9 mouse cellular contexts compared by ENCODE assay signal in genomic region chr2:135328756-135329155, GRCm38 (mm10).
DNase-seq lines count a peak whose midpoint lies in the region; ATAC-seq and TF ChIP-seq lines count a peak whose summit lies in the region.
"Had no signal": no experiment of that assay in that cellular context is flagged by ENCODE, and none has a peak within 500 bp of the region (broad histone marks: within the 10 kb centered on the region; RNA-seq: fewer than 3 reads in every experiment).

No protein-coding gene starts in this region.

- peak; percentile 71 for ATAC-seq in forebrain, embryonic 12.5 days (ENCODE audit: low FRiP score)
- peak; percentile 55; the same call in 1 of the 2 replicates for ATAC-seq in kidney, postnatal 0 days (replicated peaks; ENCODE audit: low FRiP score, low read depth)
- ATAC-seq in midbrain, embryonic 13.5 days, result peak; percentile 74

- H3K9ac ChIP-seq in heart, adult 2 months (ENCODE audit: low read depth, low read length), result no peak overlapping the region
- H3K9ac ChIP-seq in forebrain, embryonic 12.5 days, result no peak overlapping the region
- H3K9ac ChIP-seq in kidney, postnatal 0 days (ENCODE audit: low read depth, low read length), result no peak overlapping the region
- no peak overlapping the region for H3K9ac ChIP-seq in midbrain, embryonic 13.5 days (replicated peaks)
- H3K9ac ChIP-seq: liver, embryonic 15.5 days had no signal

- H3K79me2 ChIP-seq in heart, adult 2 months (replicated peaks; ENCODE audit: control insufficient read depth, insufficient read depth, low read length), result no peaks in the 10 kb centered on the region

- TF ChIP-seq CTCF in heart, adult 2 months (IDR thresholded peaks at IDR 0.05), result peak; percentile 91
- TF ChIP-seq CTCF in kidney, postnatal 0 days (IDR thresholded peaks at IDR 0.05; ENCODE audit: low read depth), result peak; percentile 96

- 0% methylated on average over 2 of the region's 2 CpGs for WGBS in heart, adult 2 months
- 0% methylated on average over 2 of the region's 2 CpGs for WGBS in forebrain, embryonic 12.5 days
- 0% methylated on average over 2 of the region's 2 CpGs for WGBS in kidney, postnatal 0 days
- 0% methylated on average over 2 of the region's 2 CpGs for WGBS in midbrain, embryonic 13.5 days

- peak in 1 of 2 experiments; percentile 7 for DNase-seq in heart, adult 2 months
- DNase-seq in heart, postnatal 25 days (ENCODE audit: low spot score), result no peak
- peak; percentile 8 for DNase-seq in CD4-positive helper T cell, adult 2 months (ENCODE audit: low read depth, low spot score)
- DNase-seq in c-Kit-positive CD71-positive TER-119-negative erythroid progenitor cells, embryonic 14.5 days (ENCODE audit: low read depth), result peak; percentile 11
- DNase-seq in kidney, postnatal 0 days (ENCODE audit: low spot score), result peak; percentile 79
- DNase-seq in urinary bladder, adult 18-20 months (ENCODE audit: low spot score in 2 of 2), result no peak

- no peaks in the 10 kb centered on the region for H3K9me3 ChIP-seq in forebrain, embryonic 12.5 days
- H3K9me3 ChIP-seq in kidney, postnatal 0 days (replicated peaks; ENCODE audit: low read length), result no peaks in the 10 kb centered on the region
- no peaks in the 10 kb centered on the region for H3K9me3 ChIP-seq in midbrain, embryonic 13.5 days
- H3K9me3 ChIP-seq: liver, embryonic 15.5 days had no signal

- intact Hi-C loops in heart, adult 2 months (cut with DNase I), result loop anchor here (2.0 to 10.0 kb wide), 3 partner anchors 324 to 544 kb away; no protein-coding TSS in a partner anchor
- intact Hi-C loops in heart, postnatal 25 days (cut with DNase I), result loop anchor here (1.0 to 10.0 kb wide), 4 partner anchors 324 to 650 kb away; no protein-coding TSS in a partner anchor

- no peak for TF ChIP-seq EP300 in heart, adult 2 months (IDR thresholded peaks at IDR 0.05; ENCODE audit: insufficient read depth, low read depth, low read length)

- H3K4me2 ChIP-seq in forebrain, embryonic 12.5 days, result no peak overlapping the region
- no peak overlapping the region for H3K4me2 ChIP-seq in kidney, postnatal 0 days (ENCODE audit: low read length)
- H3K4me2 ChIP-seq in midbrain, embryonic 13.5 days (replicated peaks), result no peak overlapping the region
- H3K4me2 ChIP-seq: liver, embryonic 15.5 days had no signal

- H3K27me3 ChIP-seq in heart, adult 2 months (ENCODE audit: control insufficient read depth, insufficient read depth, low read length), result no peaks in the 10 kb centered on the region
- peaks cover 5% of the 10 kb centered on the region; the same call in 1 of the 2 replicates for H3K27me3 ChIP-seq in forebrain, embryonic 12.5 days
- H3K27me3 ChIP-seq in kidney, postnatal 0 days (ENCODE audit: insufficient read depth, low read length), result no peaks in the 10 kb centered on the region
- peaks cover 8% of the 10 kb centered on the region for H3K27me3 ChIP-seq in midbrain, embryonic 13.5 days
- H3K27me3 ChIP-seq: liver, embryonic 15.5 days had no signal

- no peak for TF ChIP-seq POLR2A in heart, adult 2 months (IDR thresholded peaks at IDR 0.05; ENCODE audit: insufficient read depth, low read depth, low read length)

- H3K4me1 ChIP-seq in heart, adult 2 months (ENCODE audit: control insufficient read depth, insufficient read depth, low read length), result no peaks in the 10 kb centered on the region; the same call in 1 of the 2 replicates
- H3K4me1 ChIP-seq in forebrain, embryonic 12.5 days, result peaks cover 9% of the 10 kb centered on the region; the same call in 1 of the 2 replicates
- H3K4me1 ChIP-seq in kidney, postnatal 0 days (replicated peaks; ENCODE audit: insufficient read depth, low read length), result 0 out of 2 replicates have a peak, but pooled peaks cover 3% of the 10 kb centered on the region
- peaks cover 9% of the 10 kb centered on the region; the same call in 1 of the 2 replicates for H3K4me1 ChIP-seq in midbrain, embryonic 13.5 days (replicated peaks)
- H3K4me1 ChIP-seq: liver, embryonic 15.5 days had no signal

- no peak overlapping the region for H3K4me3 ChIP-seq in heart, adult 2 months
- H3K4me3 ChIP-seq in forebrain, embryonic 12.5 days (replicated peaks), result no peak overlapping the region
- no peak overlapping the region for H3K4me3 ChIP-seq in kidney, postnatal 0 days (replicated peaks; ENCODE audit: low read depth, low read length)
- H3K4me3 ChIP-seq in midbrain, embryonic 13.5 days (replicated peaks), result no peak overlapping the region
- H3K4me3 ChIP-seq: liver, embryonic 15.5 days had no signal

- H3K36me3 ChIP-seq in heart, adult 2 months (ENCODE audit: control insufficient read depth, insufficient read depth, low read length), result no peaks in the 10 kb centered on the region
- no peaks in the 10 kb centered on the region for H3K36me3 ChIP-seq in forebrain, embryonic 12.5 days (replicated peaks)
- H3K36me3 ChIP-seq in kidney, postnatal 0 days (ENCODE audit: insufficient read depth, low read length), result no peaks in the 10 kb centered on the region
- no peaks in the 10 kb centered on the region for H3K36me3 ChIP-seq in midbrain, embryonic 13.5 days
- H3K36me3 ChIP-seq: liver, embryonic 15.5 days had no signal

- H3K27ac ChIP-seq in heart, adult 2 months, result no peak overlapping the region
- no peak overlapping the region for H3K27ac ChIP-seq in forebrain, embryonic 12.5 days
- no peak overlapping the region for H3K27ac ChIP-seq in kidney, postnatal 0 days
- H3K27ac ChIP-seq in midbrain, embryonic 13.5 days, result no peak overlapping the region
- H3K27ac ChIP-seq: liver, embryonic 15.5 days had no signal

Comparison
In these comparisons a context has a peak if more than half of its experiments do, and no peak if none do; other contexts are left out.
1. DNase-seq: peak in CD4-positive helper T cell, adult 2 months (single experiment), c-Kit-positive CD71-positive TER-119-negative erythroid progenitor cells, embryonic 14.5 days (single experiment) and kidney, postnatal 0 days (single experiment); none in heart, postnatal 25 days (single experiment) and urinary bladder, adult 18-20 months (0 of 2).
2. Peak in every context shown above with its lines, with median percentiles within 50 percentile points of each other: ATAC-seq.